Mouse (Mus musculus) myocyte (in vitro differentiated cells): ENCODE results near the gene Crybb1.

Source experiments
- E2F4 ChIP-seq: IDR thresholded peaks from one replicate; pipeline ENCODE4 v1.6.1; 2011; ENCODE audit warnings: mild to moderate bottlenecking, control low read depth, moderate library complexity; ENCODE audit not compliant: insufficient read depth
- POLR2A ChIP-seq: IDR thresholded peaks from one replicate; pipeline ENCODE4 v1.6.1; 2011; ENCODE audit warnings: low read depth, mild to moderate bottlenecking, control low read depth, moderate library complexity; ENCODE audit not compliant: insufficient read length

DNA sequence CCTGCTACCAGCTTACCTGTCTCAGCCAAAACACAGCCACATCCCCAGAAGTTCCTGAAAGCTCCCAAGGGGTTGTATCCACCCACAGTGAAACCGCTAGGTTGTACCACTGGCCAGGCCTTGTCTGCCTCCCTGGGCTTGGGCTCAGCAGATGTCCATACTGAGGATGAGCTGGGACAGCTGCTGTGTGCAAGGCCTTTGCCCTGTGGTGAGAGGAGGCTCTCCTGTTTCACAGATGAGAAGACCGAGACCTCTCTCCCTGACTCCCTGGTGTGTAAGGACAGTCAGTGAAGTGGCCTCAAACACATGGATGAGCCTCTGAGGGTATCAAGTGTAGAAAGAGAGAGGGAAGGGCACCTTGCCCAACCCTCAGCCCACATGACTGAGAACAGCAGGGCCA, 32.0 kb downstream of the Crybb1 start:
- TF ChIP-seq POLR2A (no peak), E2F4 (no peak)
